Mouse (Mus musculus) embryonic facial prominence, embryonic 12.5 days (tissue): ENCODE measurements around the gene Sptssa. TPM values are rescaled to one million over a fixed set of nuclear protein-coding genes. Genes with fewer than 3 reads are reported as not detected.

Experiments used
- ATAC-seq: fragments of 200-750 bp; cut with Nextera tagmentation; 2 replicates; pipeline ENCODE4 v1.8.0; 2017; ENCODE audit not compliant: insufficient number of reproducible peaks, insufficient read depth, low FRiP score, low TSS enrichment
- H3K27ac ChIP-seq: fragments of 300-500 bp; sonication (generic); 2 replicates; pipeline ENCODE4 v1.5.1; 2016; ENCODE audit warnings: mild to moderate bottlenecking
- H3K27me3 ChIP-seq: fragments of 300-500 bp; sonication (generic); 2 replicates; pipeline ENCODE4 v1.6.1; 2016; ENCODE audit warnings: mild to moderate bottlenecking, moderate library complexity
- H3K36me3 ChIP-seq: fragments of 300-500 bp; sonication (generic); 2 replicates; pipeline ENCODE4 v1.6.1; 2016; ENCODE audit warnings: mild to moderate bottlenecking
- H3K4me1 ChIP-seq: fragments of 300-500 bp; sonication (generic); 2 replicates; pipeline ENCODE4 v1.6.1; 2016
- H3K4me2 ChIP-seq: fragments of 300-500 bp; sonication (generic); replicated peaks from 2 replicates; pipeline ENCODE4 v1.6.1; 2016; ENCODE audit warnings: mild to moderate bottlenecking, moderate library complexity
- H3K4me3 ChIP-seq: fragments of 300-500 bp; sonication (generic); 2 replicates; pipeline ENCODE4 v1.5.1; 2016; ENCODE audit warnings: mild to moderate bottlenecking
- H3K9ac ChIP-seq: fragments of 300-500 bp; sonication (generic); 2 replicates; pipeline ENCODE4 v1.6.1; 2016; ENCODE audit warnings: mild to moderate bottlenecking, moderate library complexity
- H3K9me3 ChIP-seq: fragments of 300-500 bp; sonication (generic); 2 replicates; pipeline ENCODE4 v1.6.1; 2016; ENCODE audit warnings: mild to moderate bottlenecking, moderate library complexity
- WGBS: fragments of 180-500 bp; shearing (Covaris S2); methylation state at CpG from one replicate; pipeline ENCODE4 v1.1.7; 2016; 5-methylcytosine and 5-hydroxymethylcytosine counted together
- microRNA counts: library from miRNA; unstranded; fragments of <30 nt; microRNA quantifications from one replicate; lab custom pipeline; 2017
- microRNA-seq: library from miRNA; unstranded; fragments of <30 nt; microRNA quantifications from one replicate; pipeline ENCODE4, GENCODE M21; 2017
- polyA plus RNA-seq: library from polyadenylated mRNA; unstranded; fragments of >200 nt; fragmentation: Nextera tagmentation; extraction: Ambion mirVana; gene quantifications from 2 replicates; pipeline ENCODE4 v1.2.1, GENCODE M21; 2016

Sptssa gene
- polyA plus RNA-seq, 1 experiment from 2014 or later: 197 TPM

- no peaks in the 10 kb centered on the region for H3K36me3 ChIP-seq
- H3K27ac ChIP-seq: no peak overlapping the region
- H3K27me3 ChIP-seq: no peaks in the 10 kb centered on the region
- H3K9me3 ChIP-seq: no peaks in the 10 kb centered on the region
- H3K4me2 ChIP-seq: no peak overlapping the region
- H3K4me1 ChIP-seq: 0 out of 2 replicates have a peak, but pooled peaks cover 6% of the 10 kb centered on the region
- no peak for ATAC-seq
- WGBS: 33% methylated on average over 6 of the region's 6 CpGs
- no peak overlapping the region for H3K9ac ChIP-seq
- H3K4me3 ChIP-seq: no peak overlapping the region
Observed at GRCm38 (mm10) chr12:54608988-54609387, 47.4 kb downstream of the Sptssa start.

GRCm38 (mm10) chr12:54605203-54605602 is 51.2 kb downstream of the Sptssa start:
- no peak overlapping the region for H3K27ac ChIP-seq
- no peak overlapping the region for H3K9ac ChIP-seq
- H3K4me1 ChIP-seq: 0 out of 2 replicates have a peak, but pooled peaks cover 6% of the 10 kb centered on the region
- WGBS: 55% methylated on average over 3 of the region's 3 CpGs
- no peak overlapping the region for H3K4me2 ChIP-seq
- no peaks in the 10 kb centered on the region for H3K36me3 ChIP-seq
- no peaks in the 10 kb centered on the region for H3K27me3 ChIP-seq
- no peaks in the 10 kb centered on the region for H3K9me3 ChIP-seq
- ATAC-seq: no peak
- H3K4me3 ChIP-seq: no peak overlapping the region

GRCm38 (mm10) chr12:54603542-54604167 is 52.7 kb downstream of the Sptssa start:
- H3K27me3 ChIP-seq: no peaks in the 10 kb centered on the region
- WGBS: 82% methylated on average over 8 of the region's 9 CpGs
- no peaks in the 10 kb centered on the region for H3K36me3 ChIP-seq
- H3K4me3 ChIP-seq: no peak overlapping the region
- no peak for ATAC-seq
- H3K27ac ChIP-seq: no peak overlapping the region
- H3K4me2 ChIP-seq: no peak overlapping the region
- H3K9ac ChIP-seq: no peak overlapping the region
- 0 out of 2 replicates have a peak, but pooled peaks cover 1% of the 10 kb centered on the region for H3K4me1 ChIP-seq
- no peaks in the 10 kb centered on the region for H3K9me3 ChIP-seq

- Histone ChIP-seq H3K36me3 (no peaks in the 10 kb centered on the region), H3K4me3 (no peak overlapping the region), H3K9me3 (no peaks in the 10 kb centered on the region), H3K27me3 (no peaks in the 10 kb centered on the region), H3K4me2 (no peak overlapping the region), H3K27ac (no peak overlapping the region), H3K4me1 (no peaks in the 10 kb centered on the region), H3K9ac (no peak overlapping the region)
- WGBS: 84% methylated on average over 4 of the region's 4 CpGs
- no peak for ATAC-seq
Observed at GRCm38 (mm10) chr12:54600482-54600881, 55.9 kb downstream of the Sptssa start.

- H3K4me3 ChIP-seq: no peak overlapping the region
- H3K4me2 ChIP-seq: no peak overlapping the region
- no peaks in the 10 kb centered on the region for H3K27me3 ChIP-seq
- H3K27ac ChIP-seq: no peak overlapping the region
- 97% methylated on average over 3 of the region's 3 CpGs for WGBS
- H3K4me1 ChIP-seq: no peaks in the 10 kb centered on the region
- no peaks in the 10 kb centered on the region for H3K9me3 ChIP-seq
- ATAC-seq: no peak
- no peaks in the 10 kb centered on the region for H3K36me3 ChIP-seq
- H3K9ac ChIP-seq: no peak overlapping the region
Observed at GRCm38 (mm10) chr12:54598358-54598757, 58.0 kb downstream of the Sptssa start.

DNA sequence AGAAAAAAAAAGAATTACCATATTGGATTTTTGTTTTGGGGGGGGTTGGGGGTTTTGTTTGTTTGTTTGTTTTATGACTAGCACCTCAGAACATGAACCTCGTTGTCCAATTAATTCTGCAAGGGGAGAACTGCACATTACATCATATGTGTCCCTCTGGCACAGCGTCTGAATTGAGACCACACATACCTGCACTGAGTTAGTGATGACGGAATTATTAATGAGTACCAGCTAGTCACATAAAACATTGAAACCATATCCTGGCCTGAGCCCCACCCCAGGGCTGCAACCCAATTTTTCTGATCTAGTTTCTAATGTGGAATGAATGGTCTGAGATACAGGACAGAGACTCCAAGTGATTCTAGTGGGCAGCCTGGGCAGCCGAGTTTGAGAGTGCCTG is 59.7 kb downstream of the Sptssa start:
- Histone ChIP-seq H3K4me1 (no peaks in the 10 kb centered on the region), H3K27ac (no peak overlapping the region), H3K4me3 (no peak overlapping the region), H3K27me3 (no peaks in the 10 kb centered on the region), H3K4me2 (no peak overlapping the region), H3K9ac (no peak overlapping the region), H3K9me3 (no peaks in the 10 kb centered on the region), H3K36me3 (no peaks in the 10 kb centered on the region)
- 65% methylated on average over 4 of the region's 4 CpGs for WGBS
- ATAC-seq: no peak

MicroRNA genes within 50 kb of the gene (microRNA counts, 519-probe panel; counts per million panel counts)
- microRNA mmu-miR-1892 (lab: Ali Mortazavi, UCI): 460 counts per million, percentile 65 among the panel's probes with 10 or more counts

Small RNA genes lying within 50 kb of the gene (microRNA-seq; reads per million reads assigned to microRNA genes)
- not detected for gene Mir1892

Other genes with a start within 250 kb of the Sptssa start
- 67.3 and 67.5 TPM in 2 replicates for gene Eapp, start 39.3 kb upstream of the Sptssa start, polyA plus RNA-seq
- 211 and 229 TPM in 2 replicates for gene Snx6, start 139.1 kb upstream of the Sptssa start, polyA plus RNA-seq
- gene Cfl2, start 206.3 kb upstream of the Sptssa start, polyA plus RNA-seq: 166 TPM in 2 replicates